10 mouse cellular contexts compared by ENCODE assay signal in the genomic region with DNA sequence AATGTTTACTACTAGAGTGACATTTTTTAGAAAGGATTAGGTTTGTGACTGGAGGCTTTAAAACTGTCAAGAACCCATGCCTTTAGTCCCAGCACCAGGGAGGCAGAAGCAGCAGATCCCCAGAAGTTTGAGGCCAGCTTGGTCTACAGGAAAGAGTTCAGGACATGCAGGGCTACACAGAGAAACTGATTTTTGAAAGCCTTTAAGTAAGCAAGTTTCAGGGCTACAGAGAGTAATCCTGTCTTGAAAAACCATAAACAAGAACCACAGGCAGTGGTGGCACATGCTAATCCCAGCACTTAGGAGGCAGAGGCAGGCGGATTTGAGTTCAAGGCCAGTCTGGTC. TPM values are rescaled to one million over a fixed set of nuclear protein-coding genes. Genes with fewer than 3 reads are reported as not detected.
DNase-seq lines count a peak whose midpoint lies in the region; ATAC-seq and TF ChIP-seq lines count a peak whose summit lies in the region.
"Had no signal": no experiment of that assay in that cellular context is flagged by ENCODE, and none has a peak within 500 bp of the region (broad histone marks: within the 10 kb centered on the region; RNA-seq: fewer than 3 reads in every experiment).

No protein-coding gene starts in this region.

- H3K36me3 ChIP-seq in lung, embryonic 15.5 days, result peaks cover 39% of the 10 kb centered on the region
- H3K36me3 ChIP-seq in hindbrain, embryonic 16.5 days (ENCODE audit: control insufficient read depth, insufficient read depth, low read length), result peaks cover 28% of the 10 kb centered on the region
- peaks cover 20% of the 10 kb centered on the region for H3K36me3 ChIP-seq in midbrain, embryonic 16.5 days (ENCODE audit: control insufficient read depth, insufficient read depth, low read length)

- no peak for ATAC-seq in lung, embryonic 15.5 days (ENCODE audit: borderline replicate concordance, extremely low read depth, low FRiP score, low TSS enrichment)
- no peak for ATAC-seq in hindbrain, embryonic 16.5 days
- no peak for ATAC-seq in midbrain, embryonic 16.5 days

- DNase-seq in adrenal gland, adult (ENCODE audit: inconsistent age in 2 of 2, low spot score in 1 of 2), result peak; percentile 22 to 61
- DNase-seq in adrenal gland, postnatal 25 days, result no peak
- no peak for DNase-seq in lung, adult 2 months
- no peak for DNase-seq in layer of hippocampus, adult 11-12 months (ENCODE audit: low spot score)
- no peak for DNase-seq in ovary, postnatal 36 days (ENCODE audit: low spot score)
- DNase-seq: adrenal gland, postnatal 10 days had no signal

- no peak for TF ChIP-seq POLR2A in lung, adult 2 months (IDR thresholded peaks at IDR 0.05; ENCODE audit: borderline replicate concordance, extremely low read depth, low read depth, low read length)

- H3K4me2 ChIP-seq in lung, embryonic 15.5 days, result no peak overlapping the region
- no peak overlapping the region for H3K4me2 ChIP-seq in hindbrain, embryonic 16.5 days (ENCODE audit: low read length)
- no peak overlapping the region for H3K4me2 ChIP-seq in midbrain, embryonic 16.5 days (ENCODE audit: low read length)

- H3K27me3 ChIP-seq in lung, embryonic 15.5 days, result no peaks in the 10 kb centered on the region
- no peaks in the 10 kb centered on the region for H3K27me3 ChIP-seq in hindbrain, embryonic 16.5 days (replicated peaks; ENCODE audit: control insufficient read depth, insufficient read depth, low read length)
- H3K27me3 ChIP-seq in midbrain, embryonic 16.5 days (ENCODE audit: control insufficient read depth, insufficient read depth, low read depth, low read length), result no peaks in the 10 kb centered on the region

- H3K4me3 ChIP-seq in lung, embryonic 15.5 days, result no peak overlapping the region
- no peak overlapping the region for H3K4me3 ChIP-seq in lung, adult 2 months (replicated peaks; ENCODE audit: extremely low read depth, low read depth, low read length)
- no peak overlapping the region for H3K4me3 ChIP-seq in hindbrain, embryonic 16.5 days (ENCODE audit: low read length)
- H3K4me3 ChIP-seq in midbrain, embryonic 16.5 days (ENCODE audit: low read depth, low read length), result no peak overlapping the region

- peak overlapping the region; percentile 67 for H3K27ac ChIP-seq in lung, embryonic 15.5 days
- peak overlapping the region; percentile 32 for H3K27ac ChIP-seq in hindbrain, embryonic 16.5 days (ENCODE audit: low read depth, low read length)
- peak overlapping the region; percentile 52 for H3K27ac ChIP-seq in midbrain, embryonic 16.5 days (ENCODE audit: low read length)
- H3K27ac ChIP-seq: macrophage had no signal

- WGBS in lung, embryonic 15.5 days, result 44% methylated on average over 1 of the region's 1 CpGs
- 53% methylated on average over 1 of the region's 1 CpGs for WGBS in lung, adult 2 months
- WGBS in hindbrain, embryonic 16.5 days, result 70% methylated on average over 1 of the region's 1 CpGs
- WGBS in midbrain, embryonic 16.5 days, result 43% methylated on average over 1 of the region's 1 CpGs

- H3K9ac ChIP-seq in lung, embryonic 15.5 days, result no peak overlapping the region
- no peak overlapping the region for H3K9ac ChIP-seq in hindbrain, embryonic 16.5 days (ENCODE audit: low read depth, low read length)
- no peak overlapping the region for H3K9ac ChIP-seq in midbrain, embryonic 16.5 days (ENCODE audit: low read depth, low read length)

- H3K4me1 ChIP-seq in lung, embryonic 15.5 days, result peaks cover 6% of the 10 kb centered on the region; the same call in 1 of the 2 replicates
- H3K4me1 ChIP-seq in lung, adult 2 months (ENCODE audit: control insufficient read depth, insufficient read depth, low read length), result peaks cover 13% of the 10 kb centered on the region
- H3K4me1 ChIP-seq in hindbrain, embryonic 16.5 days (ENCODE audit: control insufficient read depth, insufficient read depth, low read depth, low read length), result peaks cover 19% of the 10 kb centered on the region
- H3K4me1 ChIP-seq in midbrain, embryonic 16.5 days (ENCODE audit: control insufficient read depth, insufficient read depth, low read length), result peaks cover 19% of the 10 kb centered on the region

- TF ChIP-seq CTCF in lung, adult 2 months (IDR thresholded peaks at IDR 0.05; ENCODE audit: insufficient read depth, low read length), result no peak

- H3K9me3 ChIP-seq in lung, embryonic 15.5 days, result no peaks in the 10 kb centered on the region
- H3K9me3 ChIP-seq in hindbrain, embryonic 16.5 days (ENCODE audit: control insufficient read depth, low read length), result no peaks in the 10 kb centered on the region
- no peaks in the 10 kb centered on the region for H3K9me3 ChIP-seq in midbrain, embryonic 16.5 days (replicated peaks; ENCODE audit: control insufficient read depth, low read length, poor library complexity, severe bottlenecking)

RNA-seq across cellular contexts. Expression of gene Zbtb37, which starts 5.7 kb away (rescaled TPM):
- total RNA-seq in adrenal gland, postnatal 25 days (2021), result 13.8 and 27.0 TPM in 2 replicates
- polyA plus RNA-seq in lung, embryonic 15.5 days (2015; fragmentation: Nextera tagmentation; extraction: Ambion mirVana), result 8.1 and 9.0 TPM in 2 replicates
- polyA plus RNA-seq in lung, adult 2 months (2012; rRNA removed), result 1.4 and 3.4 TPM in 2 replicates
- 9.6 and 11.8 TPM in 2 replicates for polyA plus RNA-seq in hindbrain, embryonic 16.5 days (2015; fragmentation: Nextera tagmentation; extraction: Ambion mirVana)
- polyA plus RNA-seq in midbrain, embryonic 16.5 days (2015; fragmentation: Nextera tagmentation; extraction: Ambion mirVana), result 14.0 and 15.8 TPM in 2 replicates

RNA-seq across cellular contexts. Expression of gene Dars2, which starts 30.1 kb away (rescaled TPM):
- 33.6 and 35.1 TPM in 2 replicates for total RNA-seq in adrenal gland, postnatal 25 days (2021)
- 34.3 and 35.1 TPM in 2 replicates for polyA plus RNA-seq in lung, embryonic 15.5 days (2015; fragmentation: Nextera tagmentation; extraction: Ambion mirVana)
- 4.3 and 10.6 TPM in 2 replicates for polyA plus RNA-seq in lung, adult 2 months (2012; rRNA removed)
- polyA plus RNA-seq in hindbrain, embryonic 16.5 days (2015; fragmentation: Nextera tagmentation; extraction: Ambion mirVana), result 28.5 and 29.0 TPM in 2 replicates
- 24.2 and 25.5 TPM in 2 replicates for polyA plus RNA-seq in midbrain, embryonic 16.5 days (2015; fragmentation: Nextera tagmentation; extraction: Ambion mirVana)

RNA-seq across cellular contexts. Expression of gene Cenpl, which starts 30.1 kb away (rescaled TPM):
- total RNA-seq in adrenal gland, postnatal 25 days (2021), result 4.3 and 5.2 TPM in 2 replicates
- 35.4 and 35.9 TPM in 2 replicates for polyA plus RNA-seq in lung, embryonic 15.5 days (2015; fragmentation: Nextera tagmentation; extraction: Ambion mirVana)
- polyA plus RNA-seq in lung, adult 2 months (2012; rRNA removed), result 0.70 and 1.1 TPM in 2 replicates
- 10.4 and 11.7 TPM in 2 replicates for polyA plus RNA-seq in hindbrain, embryonic 16.5 days (2015; fragmentation: Nextera tagmentation; extraction: Ambion mirVana)
- polyA plus RNA-seq in midbrain, embryonic 16.5 days (2015; fragmentation: Nextera tagmentation; extraction: Ambion mirVana), result 10.1 and 11.4 TPM in 2 replicates

Comparison
In these comparisons a context has a peak if more than half of its experiments do, and no peak if none do; other contexts are left out.
1. DNase-seq: peak in adrenal gland, adult (2 of 2); none in adrenal gland, postnatal 25 days (single experiment), lung, adult 2 months (single experiment), layer of hippocampus, adult 11-12 months (single experiment) and ovary, postnatal 36 days (single experiment).
2. Peak in every context shown above with its lines, with median percentiles within 50 percentile points of each other: H3K27ac ChIP-seq.